Mouse (Mus musculus): ENCODE results near the gene Acbd6.

The Acbd6 gene

DNA sequence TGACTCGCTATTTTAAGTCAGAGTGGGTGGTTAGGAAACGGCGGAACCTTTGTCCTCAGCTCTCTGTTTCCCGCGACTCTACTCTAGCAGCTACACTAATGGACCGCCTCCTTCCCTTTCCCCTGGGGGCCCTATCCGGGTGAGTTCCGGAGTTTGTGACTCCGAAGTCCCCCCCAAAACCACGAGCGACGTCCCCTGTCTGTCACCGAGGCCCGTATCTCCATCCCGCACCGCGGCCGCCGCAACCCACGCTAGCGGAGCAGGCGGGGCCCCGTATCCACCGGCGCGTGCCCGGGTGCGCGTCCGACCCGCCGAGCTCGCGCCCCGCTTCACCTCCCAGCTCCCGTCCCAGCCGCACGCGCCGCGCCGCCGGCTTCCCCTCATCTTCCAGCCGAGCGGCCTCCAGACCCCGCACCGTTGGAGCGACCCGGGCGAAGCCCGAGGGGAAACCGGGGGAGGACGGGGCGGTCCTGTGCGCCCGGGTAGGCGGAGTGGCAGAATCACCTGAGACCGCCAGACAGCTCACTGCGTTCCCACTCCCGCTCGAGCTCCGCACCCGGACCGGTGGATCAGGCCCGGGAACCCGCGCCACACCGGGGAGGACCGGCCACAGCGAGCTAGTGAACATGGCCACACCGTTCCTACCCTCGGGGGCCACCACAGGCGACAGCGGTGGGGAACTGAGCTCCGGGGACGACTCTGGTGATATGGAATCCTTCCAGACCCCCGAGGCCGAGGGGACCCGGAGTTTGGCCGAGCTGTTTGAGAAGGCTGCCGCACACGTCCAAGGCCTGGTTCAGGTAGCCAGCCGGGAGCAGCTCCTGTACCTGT lies at the start of gene Acbd6:
Gene Acbd6 (plus strand): TSS at position 109 of the 831 bp plus-strand sequence.
- DNase-seq (ENCODE audit: low read depth, low spot score), result peak; percentile 83

DNA sequence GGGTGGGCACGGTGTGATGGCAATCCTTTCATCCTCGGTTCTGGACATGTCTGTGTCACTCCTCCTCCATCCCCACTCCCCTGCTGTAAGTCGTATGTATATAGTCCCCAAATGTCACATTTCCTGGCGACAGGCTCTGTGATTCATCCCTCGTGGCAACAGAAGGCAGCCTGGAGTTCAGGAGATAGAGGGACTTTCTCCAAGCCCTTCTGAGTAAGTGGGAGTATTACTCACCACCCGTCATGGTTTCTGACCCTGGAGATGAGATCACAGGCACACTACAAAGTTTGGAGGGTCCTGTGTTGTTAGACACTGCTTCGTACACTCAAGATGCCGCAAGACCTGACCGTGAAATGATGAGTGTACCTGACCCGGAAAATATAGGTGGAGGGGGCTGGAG lies 47.7 kb upstream of the Acbd6 start:
- DNase-seq (ENCODE audit: low read depth, low spot score), result no peak

GRCm38 (mm10) chr1:155515866-155516265 lies 42.1 kb upstream of the Acbd6 start:
- no peak for DNase-seq (ENCODE audit: low read depth, low spot score)

DNA sequence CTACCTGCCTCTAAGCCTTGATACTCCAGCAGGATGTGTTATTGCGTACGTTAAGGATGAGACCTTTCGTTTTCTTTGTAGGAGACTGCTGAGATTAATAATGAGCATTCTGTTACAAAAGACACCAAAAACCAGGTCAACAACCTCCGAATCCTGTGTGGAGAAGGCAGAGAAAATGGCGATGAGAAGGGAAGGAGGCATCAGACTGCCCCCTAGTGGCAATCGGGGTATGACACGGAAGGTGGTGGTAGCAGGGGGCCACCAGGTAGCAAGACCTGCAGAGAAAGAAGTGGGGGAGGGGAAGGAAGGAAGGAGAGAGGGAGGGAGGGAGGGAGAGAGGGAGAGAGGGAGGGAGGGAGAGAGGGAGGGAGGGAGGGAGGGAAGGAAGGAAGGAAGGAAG lies 41.3 kb upstream of the Acbd6 start:
- peak; percentile 53 for DNase-seq (ENCODE audit: low read depth, low spot score)

- no peak for DNase-seq (ENCODE audit: low read depth, low spot score)
Observed at GRCm38 (mm10) chr1:155517060-155517459, 40.9 kb upstream of the Acbd6 start.

GRCm38 (mm10) chr1:155520285-155520684 lies 37.6 kb upstream of the Acbd6 start:
- no peak for DNase-seq (ENCODE audit: low read depth, low spot score)

DNA sequence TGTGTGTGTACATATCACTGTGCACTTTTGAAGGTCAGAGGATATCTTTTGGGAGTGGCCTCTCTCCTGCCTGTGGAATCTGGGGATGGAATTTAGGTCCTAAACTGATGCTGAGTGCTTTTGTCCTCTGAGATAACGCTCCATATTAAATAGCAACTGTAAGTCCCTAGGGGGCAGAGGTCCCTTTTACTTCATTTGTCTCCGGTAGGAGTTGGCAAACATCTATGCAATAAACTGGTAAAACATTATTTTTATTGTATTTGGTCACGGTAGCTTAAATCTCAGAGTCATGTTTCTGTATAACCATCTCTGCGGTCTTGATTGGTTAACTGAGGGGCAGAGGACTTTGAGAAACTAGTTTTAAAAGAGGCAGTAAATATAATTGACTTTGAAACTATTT lies 35.4 kb upstream of the Acbd6 start:
- DNase-seq (ENCODE audit: low read depth, low spot score), result no peak

- DNase-seq (ENCODE audit: low read depth, low spot score), result no peak
Observed at GRCm38 (mm10) chr1:155526176-155526575, 31.7 kb upstream of the Acbd6 start.

GRCm38 (mm10) chr1:155527027-155527786 lies 30.7 kb upstream of the Acbd6 start:
- DNase-seq (ENCODE audit: low read depth, low spot score), result no peak

DNA sequence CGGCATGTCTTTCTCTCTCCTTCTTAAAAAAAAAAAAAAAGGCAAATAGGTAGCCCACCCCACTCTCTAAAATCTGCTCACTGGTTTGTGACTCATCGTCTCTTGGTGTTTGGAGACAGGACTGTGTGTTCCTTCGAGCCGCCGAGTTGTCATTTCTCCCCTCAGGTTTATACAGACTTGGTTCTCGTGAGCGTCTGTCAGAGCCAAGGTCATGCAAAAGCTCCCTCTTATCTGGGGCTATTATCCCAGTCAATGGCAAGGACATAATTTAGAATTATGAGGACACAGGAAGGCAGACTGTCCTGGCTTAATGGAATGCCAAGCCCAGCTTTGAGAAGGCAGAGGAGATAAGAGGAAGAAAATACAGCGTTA lies 30.1 kb upstream of the Acbd6 start:
- no peak for DNase-seq (ENCODE audit: low read depth, low spot score)

- no peak for DNase-seq (ENCODE audit: low read depth, low spot score)
Observed at GRCm38 (mm10) chr1:155528405-155529119, 29.4 kb upstream of the Acbd6 start.

- DNase-seq (ENCODE audit: low read depth, low spot score), result no peak
Observed at GRCm38 (mm10) chr1:155529120-155529963, 28.6 kb upstream of the Acbd6 start.

GRCm38 (mm10) chr1:155530561-155531457 lies 27.1 kb upstream of the Acbd6 start:
- peak; percentile 35 for DNase-seq (ENCODE audit: low read depth, low spot score)

DNA sequence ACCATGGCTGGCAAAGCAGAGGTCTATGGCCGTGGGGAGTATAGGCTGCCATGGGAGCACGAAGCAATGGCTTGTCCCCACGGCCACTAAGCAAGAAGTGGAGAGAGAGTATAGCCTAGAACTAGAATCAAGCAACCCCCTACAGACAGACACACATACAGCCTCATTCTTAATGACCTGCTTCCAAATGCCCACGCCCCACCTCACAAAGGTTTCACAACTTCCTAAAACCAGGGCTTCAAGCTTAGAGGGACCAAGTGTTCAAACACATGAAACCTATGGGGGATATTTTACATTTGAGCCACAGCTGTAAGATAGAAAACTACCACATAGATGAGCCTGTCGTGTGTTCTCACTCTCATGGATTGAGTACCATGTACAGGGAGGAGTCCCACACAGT lies 25.5 kb upstream of the Acbd6 start:
- no peak for DNase-seq (ENCODE audit: low read depth, low spot score)

DNA sequence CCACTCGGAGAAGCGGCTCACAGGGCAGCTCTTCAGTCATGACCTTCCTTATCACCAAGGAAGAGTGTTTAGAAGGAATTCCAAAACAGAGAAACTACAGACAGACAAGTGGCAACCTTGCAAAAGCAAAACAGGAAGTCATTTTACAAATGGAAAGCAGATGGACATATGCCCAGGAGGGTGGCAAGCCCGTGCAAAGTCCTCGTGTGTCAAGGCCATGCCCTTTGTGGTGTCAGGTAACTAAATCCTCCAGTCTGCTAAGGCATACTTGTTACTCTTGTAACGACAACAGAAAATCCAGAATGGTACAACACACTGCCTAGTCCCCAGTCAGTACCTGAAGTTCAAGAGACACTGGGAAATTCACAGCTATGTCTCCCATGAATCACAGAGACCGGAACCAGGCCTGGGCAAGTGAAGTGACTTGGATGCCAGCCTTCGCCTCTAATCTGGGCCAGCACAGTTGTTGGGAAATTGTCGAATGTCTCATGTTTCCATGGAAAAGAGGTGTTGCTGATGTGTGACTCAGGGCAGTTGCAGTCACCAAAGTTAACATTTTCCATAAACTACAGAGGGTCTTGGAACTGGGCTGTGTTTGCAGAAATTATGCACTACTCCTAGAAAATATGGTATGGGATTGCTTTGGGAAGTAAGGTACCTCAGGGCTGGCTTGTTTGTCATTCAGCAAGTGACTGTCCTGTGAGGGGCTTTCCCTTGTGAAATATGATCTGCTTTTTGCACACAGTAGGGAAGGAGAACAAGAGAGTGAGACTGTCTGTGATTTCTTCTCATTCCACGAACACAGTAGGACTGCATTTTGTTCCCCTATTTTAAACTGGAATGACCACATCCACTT lies 24.9 kb upstream of the Acbd6 start:
- DNase-seq (ENCODE audit: low read depth, low spot score), result peak; percentile 46

DNA sequence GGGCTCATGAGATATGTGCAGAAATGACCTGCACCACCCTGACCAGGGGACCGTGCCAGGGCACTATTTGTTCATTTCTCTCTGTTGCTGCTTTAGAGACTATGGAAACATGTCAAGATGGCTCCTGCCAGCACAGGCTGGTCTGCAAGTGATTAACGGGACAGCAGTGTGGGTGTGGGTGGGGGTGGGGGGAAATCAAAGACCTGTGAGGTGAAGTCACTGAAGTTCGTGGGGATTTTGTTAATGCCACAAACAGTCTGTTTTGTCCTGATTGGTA lies 24.3 kb upstream of the Acbd6 start:
- no peak for DNase-seq (ENCODE audit: low read depth, low spot score)

DNA sequence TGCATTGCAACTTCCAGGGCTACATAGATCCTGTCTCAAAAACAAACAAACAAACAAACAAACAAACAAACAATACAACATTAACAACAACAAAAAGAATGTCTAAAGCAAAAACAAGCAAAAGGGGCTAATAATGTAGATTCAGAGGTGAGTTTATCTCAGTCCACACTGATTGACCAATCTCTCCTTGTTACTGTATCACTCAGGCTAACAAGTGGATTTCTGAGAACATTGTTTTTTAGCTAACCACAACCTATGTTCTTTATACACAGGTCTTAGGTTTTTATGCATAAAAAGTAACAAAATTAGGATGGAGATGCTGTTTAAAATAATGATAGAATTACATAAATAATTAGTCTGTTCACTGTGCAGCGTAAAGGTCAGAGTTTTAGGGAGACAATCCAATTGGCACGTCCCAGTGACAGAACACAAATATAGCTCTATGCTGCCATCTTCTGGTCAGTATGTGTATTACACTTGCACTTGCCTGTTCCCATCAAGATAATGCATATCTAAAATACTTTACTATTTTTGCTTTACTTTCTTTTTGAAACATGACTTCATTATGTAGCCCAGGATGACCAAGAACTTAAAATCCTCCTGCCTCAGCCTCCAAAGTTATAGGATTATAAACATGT lies 20.8 kb upstream of the Acbd6 start:
- peak; percentile 70 for DNase-seq (ENCODE audit: low read depth, low spot score)

DNA sequence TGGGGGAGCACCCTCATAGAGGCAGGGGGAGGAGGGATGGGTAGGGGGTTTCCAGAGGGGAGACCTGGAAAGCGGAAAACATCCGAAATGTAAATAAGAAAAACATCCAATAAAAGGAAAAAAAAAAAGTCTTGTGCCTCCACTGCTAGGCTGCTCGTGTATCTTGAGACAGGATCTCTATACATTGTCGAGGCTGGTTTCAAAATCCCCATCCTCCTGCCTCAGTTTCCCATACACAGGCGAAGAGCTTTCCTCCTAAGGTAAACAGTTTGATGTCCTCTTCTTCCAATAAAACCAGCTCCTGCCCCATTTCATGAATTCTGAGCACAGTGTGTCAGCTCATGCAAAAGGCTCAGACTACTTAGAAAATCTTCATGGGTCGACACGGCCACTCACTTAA lies 19.9 kb upstream of the Acbd6 start:
- DNase-seq (ENCODE audit: low read depth, low spot score), result no peak

- DNase-seq (ENCODE audit: low read depth, low spot score), result no peak
Observed at GRCm38 (mm10) chr1:155557642-155558011, 293 bp upstream of the Acbd6 start.

Measured in forelimb bud, embryonic 11.5 days (tissue).